Mouse (Mus musculus): ENCODE data around the gene Ambra1.

GRCm38 (mm10) chr2:91870754-91871153 lies 140.8 kb downstream of the Ambra1 start:
- TF ChIP-seq GATA1 (IDR thresholded peaks at IDR 0.05; ENCODE audit: borderline replicate concordance, low read length) (no peak), FLI1 (IDR thresholded peaks at IDR 0.05; ENCODE audit: low read length) (no peak)

All from megakaryocyte, embryonic 14.5 days (primary cell).